Mouse (Mus musculus) kidney, postnatal 36 days (tissue): Measurements from ENCODE around the gene Rnf41.

Experiments used
- DNase-seq, 2 experiments: peaks; one replicate each; pipeline ENCODE4 v3.0.0; 2021 to 2022; ENCODE audit warnings: mixed read lengths in 2 of 2

Rnf41 gene

DNA sequence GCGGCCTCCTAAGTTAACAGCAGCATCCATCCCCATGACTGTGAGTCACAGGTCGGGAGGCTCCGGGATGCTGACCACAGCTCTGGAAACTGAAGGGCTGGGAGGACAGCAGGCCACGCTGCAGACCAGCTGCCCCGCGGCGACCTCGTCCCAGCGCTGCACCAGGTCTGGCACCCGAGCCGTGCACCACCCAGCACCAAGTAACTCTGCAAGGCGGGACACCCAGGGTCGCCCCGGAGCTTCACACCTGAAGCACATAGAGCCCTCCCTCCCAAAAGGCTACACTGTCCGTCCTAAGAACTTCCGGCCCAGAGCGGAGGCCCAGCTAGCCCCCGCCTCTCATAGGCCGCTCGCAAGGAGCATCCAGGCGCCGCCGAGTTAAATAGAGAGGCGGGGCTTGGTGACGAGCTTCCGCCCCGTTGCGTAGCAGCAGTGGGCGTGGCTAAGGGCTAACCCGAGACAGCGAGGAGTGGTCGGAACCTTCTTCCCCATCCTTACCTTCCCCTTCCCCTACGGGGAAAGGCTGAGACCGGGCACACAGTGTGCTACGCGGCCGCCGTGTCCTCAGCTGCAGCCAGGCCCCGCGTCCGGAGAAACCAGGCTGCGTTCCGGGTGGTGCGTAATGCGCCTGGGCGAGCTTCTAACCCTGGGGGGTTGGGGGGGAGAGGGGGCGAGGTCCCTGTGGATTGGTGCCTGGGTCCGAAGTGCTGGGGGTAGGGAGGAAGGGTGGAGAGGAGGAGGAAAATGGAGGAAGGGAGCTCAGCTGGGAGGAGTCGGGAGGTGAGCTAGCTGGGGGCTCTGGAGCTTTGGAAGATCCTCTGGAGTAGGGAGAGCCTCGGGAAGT is at the start of gene Rnf41, which contains the start of gene Nabp2:
TSS of gene Rnf41 (plus strand) at position 447 of the 844 bp plus-strand sequence.
TSS of gene Nabp2 (minus strand) at position 282 of the 844 bp plus-strand sequence.
- peak; percentile 97 to 98 for DNase-seq

GRCm38 (mm10) chr10:128361836-128362235 is 49.6 kb upstream of the Rnf41 start:
- DNase-seq, result no peak

DNA sequence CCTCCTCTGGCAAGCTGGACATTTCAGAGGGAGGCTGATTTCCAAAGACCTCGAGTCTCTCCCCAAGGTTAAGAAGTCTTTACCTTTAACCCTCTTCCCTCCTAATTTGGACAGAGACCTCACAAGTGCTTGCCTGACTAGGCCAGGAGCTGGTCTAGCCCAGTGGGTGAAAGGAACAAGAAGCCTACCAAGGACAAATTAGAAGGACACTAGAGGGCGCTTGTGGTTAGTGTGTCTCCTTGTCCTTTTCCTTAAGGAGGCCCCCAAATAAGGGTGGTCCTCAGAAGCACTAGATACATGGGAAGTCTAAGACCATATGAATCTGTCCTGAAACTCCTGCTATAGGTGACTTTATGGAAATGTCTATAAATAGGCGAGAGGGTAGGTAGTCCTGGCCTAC is 48.9 kb upstream of the Rnf41 start:
- DNase-seq, result peak; percentile 57 to 60

DNA sequence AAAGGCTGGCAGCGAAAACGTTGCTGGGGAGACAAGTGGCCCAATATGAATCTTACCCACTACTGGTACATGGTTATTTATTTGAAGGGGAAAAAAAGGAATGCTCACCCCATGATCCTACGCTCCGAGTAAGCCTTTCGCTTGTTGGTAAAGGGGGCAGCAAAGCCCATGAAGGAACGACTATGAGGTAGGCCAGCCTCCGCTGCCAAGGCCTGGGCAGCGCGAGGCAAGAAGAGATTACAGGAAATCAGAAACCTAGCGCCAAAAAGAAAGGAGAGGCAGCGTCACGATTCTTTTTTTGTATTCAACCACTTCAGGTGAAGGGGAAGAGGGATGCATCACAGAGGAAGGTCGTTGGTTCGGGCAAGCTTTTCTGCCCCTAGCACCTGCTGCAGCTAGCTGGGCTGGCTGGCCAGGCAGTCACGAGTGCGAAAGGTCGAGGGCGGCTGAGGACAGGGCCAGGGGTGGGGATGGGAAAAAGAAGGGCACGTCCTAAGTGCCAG is 43.5 kb upstream of the Rnf41 start:
- DNase-seq, result peak; percentile 82 to 87

- DNase-seq, result peak; percentile 94
Measured at GRCm38 (mm10) chr10:128368402-128369217, 42.8 kb upstream of the Rnf41 start, which contains the start of gene Coq10a. Gene Coq10a (minus strand): TSS chr10:128368997.

GRCm38 (mm10) chr10:128369218-128369543 is 42.3 kb upstream of the Rnf41 start:
- no peak for DNase-seq

- no peak for DNase-seq
Measured at GRCm38 (mm10) chr10:128369599-128369998, 41.9 kb upstream of the Rnf41 start.

- DNase-seq, result no peak
Measured at GRCm38 (mm10) chr10:128370021-128370420, 41.4 kb upstream of the Rnf41 start.

DNA sequence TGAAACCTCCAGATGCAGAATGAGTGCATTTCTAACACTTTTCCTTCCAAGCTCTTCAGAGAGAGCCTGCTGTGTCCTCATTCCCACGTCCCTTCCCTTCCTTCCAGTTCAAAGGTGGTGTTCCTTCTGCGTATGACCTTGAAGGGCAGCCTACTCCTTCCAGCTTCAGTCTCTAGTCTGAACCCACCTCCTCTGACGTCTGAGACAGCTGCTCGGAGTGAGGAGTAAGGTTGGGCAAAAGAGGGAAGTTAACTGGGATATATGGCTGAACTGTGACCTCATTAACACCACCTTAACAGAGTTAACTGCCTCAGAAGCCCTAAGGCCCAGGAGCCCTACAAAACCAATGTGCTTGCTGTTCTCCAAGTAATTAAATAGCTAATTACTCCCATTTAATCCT is 40.9 kb upstream of the Rnf41 start:
- DNase-seq, result no peak

DNA sequence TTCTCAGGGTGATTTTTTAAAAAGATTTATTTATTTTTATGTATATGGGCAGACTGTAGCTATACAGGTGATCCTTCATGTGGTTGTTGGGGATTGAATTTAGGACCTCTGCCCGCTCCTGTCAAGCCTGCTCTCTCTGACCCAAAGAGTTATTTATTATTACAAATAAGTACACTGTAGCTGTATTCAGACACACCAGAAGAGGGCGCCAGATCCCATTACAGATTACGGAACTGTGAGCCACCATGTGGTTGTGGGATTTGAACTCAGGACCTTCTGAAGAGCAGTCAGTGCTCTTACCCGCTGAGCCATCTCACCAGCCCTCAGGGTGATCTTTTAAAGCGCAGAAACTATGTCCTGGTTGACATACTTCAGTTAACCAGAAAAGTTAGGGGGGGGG is 39.3 kb upstream of the Rnf41 start:
- DNase-seq, result no peak

- no peak for DNase-seq
Measured at GRCm38 (mm10) chr10:128372989-128373748, 38.3 kb upstream of the Rnf41 start.

GRCm38 (mm10) chr10:128374393-128374792 is 37.1 kb upstream of the Rnf41 start:
- peak in 1 of 2 experiments; percentile 27 for DNase-seq

DNA sequence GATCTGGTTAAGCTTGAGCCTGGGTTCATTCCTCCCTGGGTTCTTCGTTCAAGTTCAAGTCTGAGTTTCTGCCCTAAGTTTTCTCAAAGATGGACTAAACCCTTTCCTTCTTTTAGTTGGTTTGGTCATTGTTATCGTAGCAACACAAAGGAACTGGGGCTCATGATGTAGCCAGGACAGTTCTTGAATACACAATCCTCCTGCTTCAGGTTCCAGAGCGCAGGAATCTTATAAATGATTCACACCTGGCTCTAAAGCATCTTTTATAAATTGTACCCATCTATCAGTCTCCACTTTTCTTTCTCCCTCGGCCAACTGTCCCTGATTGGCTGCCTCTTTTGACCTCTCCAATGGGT is 35.4 kb upstream of the Rnf41 start:
- no peak for DNase-seq

- DNase-seq, result peak; percentile 84 to 95
Measured at GRCm38 (mm10) chr10:128376455-128377211, 34.8 kb upstream of the Rnf41 start, which contains the start of gene Ankrd52. Gene Ankrd52 (plus strand): TSS chr10:128377115.

- DNase-seq, result peak in 1 of 2 experiments; percentile 54
Measured at GRCm38 (mm10) chr10:128377222-128377939, 34.1 kb upstream of the Rnf41 start.

- DNase-seq, result no peak
Measured at GRCm38 (mm10) chr10:128377940-128378448, 33.5 kb upstream of the Rnf41 start.

- DNase-seq, result no peak
Measured at GRCm38 (mm10) chr10:128378462-128378861, 33.0 kb upstream of the Rnf41 start.

DNA sequence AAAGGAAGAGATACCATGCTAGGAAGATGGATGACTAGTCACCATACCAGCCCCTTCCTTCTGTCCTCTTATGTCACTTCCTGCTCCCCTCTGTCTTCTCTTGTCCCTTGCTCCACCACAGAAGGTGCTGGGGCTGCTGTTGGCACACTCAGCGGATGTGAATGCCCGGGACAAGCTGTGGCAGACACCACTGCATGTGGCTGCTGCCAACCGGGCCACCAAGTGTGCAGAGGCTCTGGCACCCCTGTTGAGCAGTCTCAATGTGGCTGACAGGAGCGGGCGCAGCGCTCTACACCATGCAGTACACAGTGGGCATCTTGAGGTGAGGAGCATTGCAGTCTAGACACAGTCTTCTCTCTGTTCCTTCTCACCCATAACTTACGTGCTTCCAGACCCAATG is 32.2 kb upstream of the Rnf41 start:
- no peak for DNase-seq

DNA sequence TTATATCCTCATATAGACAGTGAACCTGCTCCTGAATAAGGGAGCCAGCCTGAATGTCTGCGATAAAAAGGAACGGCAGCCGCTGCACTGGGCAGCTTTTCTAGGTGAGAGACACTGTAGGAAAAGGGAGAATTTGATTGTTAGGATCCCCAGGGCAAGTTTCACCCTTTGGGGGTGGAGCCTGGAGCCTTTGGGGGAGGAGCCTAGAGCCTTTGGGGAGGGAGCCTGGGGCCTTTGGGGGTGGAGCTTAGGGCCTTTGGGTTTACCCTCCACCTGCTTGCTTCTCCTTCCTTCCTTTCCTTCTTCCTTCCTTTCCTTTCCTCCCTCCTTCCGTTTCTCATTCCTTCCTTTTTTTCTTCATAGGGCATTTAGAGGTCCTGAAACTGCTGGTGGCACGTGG is 30.9 kb upstream of the Rnf41 start:
- peak; percentile 30 to 71 for DNase-seq

DNA sequence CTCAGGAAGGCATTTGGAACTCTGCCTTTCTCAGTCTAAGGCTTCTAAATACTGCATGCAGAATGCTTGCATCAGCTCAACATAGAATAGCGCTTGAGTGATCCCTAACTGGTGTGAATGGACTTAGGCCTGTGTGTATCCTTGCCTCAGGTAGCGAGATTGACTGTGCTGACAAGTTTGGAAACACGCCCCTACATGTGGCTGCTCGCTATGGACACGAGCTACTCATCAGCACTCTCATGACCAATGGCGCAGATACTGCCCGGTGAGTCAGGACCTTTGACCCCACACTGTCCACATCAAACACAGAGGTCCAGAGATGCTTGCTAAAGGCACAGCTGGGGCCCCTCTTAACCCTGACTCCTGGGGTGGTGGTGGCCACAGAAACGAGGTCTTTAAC is 29.0 kb upstream of the Rnf41 start:
- no peak for DNase-seq

GRCm38 (mm10) chr10:128385902-128386301 is 25.6 kb upstream of the Rnf41 start:
- DNase-seq, result no peak
